Mouse (Mus musculus): ENCODE measurements around the gene Rtn3.

DNA sequence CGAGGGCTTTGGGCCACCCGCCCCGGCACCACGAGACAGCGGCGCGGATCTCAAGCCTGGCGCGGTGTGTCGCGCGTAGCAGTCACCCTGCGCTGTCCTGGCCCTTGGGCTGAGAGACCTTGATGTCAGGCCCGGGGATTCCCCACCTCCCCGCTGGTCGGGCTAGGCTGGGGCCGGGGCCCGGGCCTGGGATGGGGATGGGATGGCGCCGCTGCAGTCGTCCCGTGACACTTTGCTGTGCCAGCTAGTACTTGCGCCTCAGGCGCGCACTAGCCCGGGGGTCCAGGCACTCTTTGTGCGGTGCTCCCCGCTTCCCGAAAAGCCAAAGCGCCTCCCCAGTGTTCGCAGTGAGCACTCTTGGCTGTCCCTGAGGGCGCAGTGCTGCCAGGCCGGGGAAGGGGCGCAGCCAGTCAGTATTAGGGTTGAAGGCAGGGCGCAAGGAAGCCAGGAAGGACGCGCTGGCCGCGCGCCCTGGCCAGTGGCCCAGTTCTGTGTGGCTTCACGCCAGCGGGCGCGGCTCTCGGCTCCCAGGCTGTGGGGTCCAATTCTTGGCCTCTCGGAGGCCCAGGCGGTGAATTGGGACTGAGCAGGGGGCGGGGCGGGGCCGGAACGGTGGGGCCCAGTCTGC, 59.9 kb downstream of the Rtn3 start:
- no peak for TF ChIP-seq CTCF (IDR thresholded peaks at IDR 0.05; ENCODE audit: extremely low read depth, insufficient read depth, low read length)
- no peak for TF ChIP-seq POLR2A (IDR thresholded peaks at IDR 0.05; ENCODE audit: extremely low read depth, insufficient read depth, low read length)

All from cortical plate, adult 2 months (tissue).